Mouse (Mus musculus) MEL (cell line): Measurements from ENCODE around the gene Adipor2. TPM values are rescaled to one million over a fixed set of nuclear protein-coding genes. Genes with fewer than 3 reads are reported as not detected.

Source experiments
- DNase-seq: peaks from one replicate; pipeline ENCODE4 v3.0.0; 2011; ENCODE audit warnings: low read depth, low spot score
- H3K27ac ChIP-seq: 2 replicates; pipeline ENCODE4 v1.5.1; 2012; ENCODE audit warnings: low read depth, mild to moderate bottlenecking, control low read depth, low read length, moderate library complexity; ENCODE audit not compliant: control insufficient read depth
- H3K27me3 ChIP-seq, 2 experiments: fragments of 150-350 bp in 1 of 2; sonication (generic) in 1 of 2; 2 replicates each; pipeline ENCODE4 v1.6.1; 2012; ENCODE audit warnings: low read length in 2 of 2, mild to moderate bottlenecking in 2 of 2, improper control_type of control experiment in 1 of 2, moderate library complexity in 1 of 2; ENCODE audit not compliant: insufficient read depth in 2 of 2, control insufficient read depth in 1 of 2
- H3K36me3 ChIP-seq, 2 experiments: 2 replicates each; pipeline ENCODE4 v1.6.1; 2012 to 2014; ENCODE audit warnings: low read length in 2 of 2, improper control_type of control experiment in 1 of 2, inconsistent platforms in 1 of 2, mild to moderate bottlenecking in 1 of 2; ENCODE audit not compliant: insufficient read depth in 2 of 2, control insufficient read depth in 1 of 2
- H3K4me1 ChIP-seq, 2 experiments: fragments of 150-350 bp in 1 of 2; sonication (generic) in 1 of 2; 2 replicates each; pipeline ENCODE4 v1.6.1; 2012; ENCODE audit warnings: low read length in 2 of 2, improper control_type of control experiment in 1 of 2, mild to moderate bottlenecking in 1 of 2; ENCODE audit not compliant: insufficient read depth in 2 of 2, control insufficient read depth in 1 of 2
- H3K4me3 ChIP-seq, 2 experiments: fragments of 150-350 bp in 1 of 2; sonication (generic) in 1 of 2; 2 replicates each; pipeline ENCODE4 v1.5.1; 2012; ENCODE audit warnings: low read depth in 2 of 2, low read length in 2 of 2, mild to moderate bottlenecking in 2 of 2, moderate library complexity in 2 of 2, control low read depth in 1 of 2, improper control_type of control experiment in 1 of 2; ENCODE audit not compliant: control insufficient read depth in 1 of 2, insufficient read depth in 1 of 2
- H3K79me2 ChIP-seq: 2 replicates; pipeline ENCODE4 v1.6.1; 2012; ENCODE audit warnings: mild to moderate bottlenecking, low read length, moderate library complexity; ENCODE audit not compliant: control insufficient read depth, poor library complexity, insufficient read depth
- H3K9ac ChIP-seq: 2 replicates; pipeline ENCODE4 v1.6.1; 2012; ENCODE audit warnings: low read depth, mild to moderate bottlenecking, control low read depth, low read length, moderate library complexity; ENCODE audit not compliant: control insufficient read depth, poor library complexity, severe bottlenecking
- H3K9me3 ChIP-seq: fragments of 150-350 bp; sonication (generic); replicated peaks from 2 replicates; pipeline ENCODE4 v1.6.1; 2012; ENCODE audit warnings: mild to moderate bottlenecking, low read length, improper control_type of control experiment, moderate library complexity; ENCODE audit not compliant: insufficient read depth
- BHLHE40 ChIP-seq: IDR thresholded peaks from 2 replicates; pipeline ENCODE4 v1.6.1; 2012; ENCODE audit warnings: low read depth, mild to moderate bottlenecking, inconsistent platforms, low read length, improper control_type of control experiment, borderline replicate concordance
- CHD2 ChIP-seq: IDR thresholded peaks from 2 replicates; pipeline ENCODE4 v1.6.1; 2011; ENCODE audit warnings: low read length, improper control_type of control experiment
- CTCF ChIP-seq, 3 experiments: IDR thresholded peaks in 2 of 3; conservative IDR thresholded peaks in 1 of 3; 2 replicates each; pipeline ENCODE4 v1.5.1; 2011 to 2012; ENCODE audit warnings: low read length in 3 of 3, low read depth in 2 of 3, mild to moderate bottlenecking in 2 of 3, improper control_type of control experiment in 1 of 3, inconsistent platforms in 1 of 3, mixed read lengths in 1 of 3, moderate library complexity in 1 of 3; ENCODE audit not compliant: control insufficient read depth in 1 of 3, insufficient read depth in 1 of 3, poor library complexity in 1 of 3, severe bottlenecking in 1 of 3
- ELF1 ChIP-seq: IDR thresholded peaks from 2 replicates; pipeline ENCODE4 v1.6.1; 2014; ENCODE audit warnings: low read depth, mild to moderate bottlenecking, inconsistent platforms, low read length, improper control_type of control experiment, moderate library complexity
- ETS1 ChIP-seq: IDR thresholded peaks from 2 replicates; pipeline ENCODE4 v1.6.1; 2012; ENCODE audit warnings: low read depth, mild to moderate bottlenecking, inconsistent platforms, low read length, improper control_type of control experiment, moderate library complexity
- GABPA ChIP-seq: IDR thresholded peaks from 2 replicates; pipeline ENCODE4 v1.6.1; 2012; ENCODE audit warnings: low read depth, mild to moderate bottlenecking, inconsistent platforms, low read length, improper control_type of control experiment, moderate library complexity
- GATA1 ChIP-seq: IDR thresholded peaks from 2 replicates; pipeline ENCODE4 v1.6.1; 2011; ENCODE audit warnings: low read depth, low read length, improper control_type of control experiment
- HCFC1 ChIP-seq: IDR thresholded peaks from 2 replicates; pipeline ENCODE4 v1.6.1; 2012; ENCODE audit warnings: low read depth, mild to moderate bottlenecking, inconsistent platforms, low read length, improper control_type of control experiment, moderate library complexity
- KAT2A ChIP-seq: conservative IDR thresholded peaks from 2 replicates; pipeline ENCODE4 v1.6.1; 2012; ENCODE audit warnings: low read depth, low read length, improper control_type of control experiment, inconsistent platforms
- MAZ ChIP-seq: IDR thresholded peaks from 2 replicates; pipeline ENCODE4 v1.6.1; 2012; ENCODE audit warnings: low read depth, mild to moderate bottlenecking, inconsistent platforms, low read length, improper control_type of control experiment
- MEF2A ChIP-seq: IDR thresholded peaks from 2 replicates; pipeline ENCODE4 v1.6.1; 2014; ENCODE audit warnings: low read depth, mild to moderate bottlenecking, inconsistent platforms, low read length, improper control_type of control experiment; ENCODE audit not compliant: poor library complexity, insufficient replicate concordance, severe bottlenecking; ENCODE audit errors: extremely low read depth
- MYB ChIP-seq: IDR thresholded peaks from 2 replicates; pipeline ENCODE4 v1.6.1; 2011; ENCODE audit warnings: mild to moderate bottlenecking, low read depth, low read length, improper control_type of control experiment
- NRF1 ChIP-seq: IDR thresholded peaks from 2 replicates; pipeline ENCODE4 v1.6.1; 2014; ENCODE audit warnings: low read depth, mild to moderate bottlenecking, inconsistent platforms, low read length, improper control_type of control experiment, moderate library complexity; ENCODE audit not compliant: poor library complexity, insufficient read depth, severe bottlenecking
- POLR2A ChIP-seq, 2 experiments: IDR thresholded peaks; 2 replicates each; pipeline ENCODE4 v1.6.1; 2011 to 2012; ENCODE audit warnings: low read length in 2 of 2, mild to moderate bottlenecking in 2 of 2, control low read depth in 1 of 2, improper control_type of control experiment in 1 of 2, low read depth in 1 of 2, moderate library complexity in 1 of 2; ENCODE audit not compliant: control insufficient read depth in 1 of 2, insufficient read depth in 1 of 2, poor library complexity in 1 of 2
- POLR2AphosphoS5 ChIP-seq: IDR thresholded peaks from 2 replicates; pipeline ENCODE4 v1.6.1; 2012; ENCODE audit warnings: low read depth, borderline replicate concordance, mild to moderate bottlenecking, inconsistent platforms, low read length, moderate library complexity, mixed read lengths
- RAD21 ChIP-seq: IDR thresholded peaks from 2 replicates; pipeline ENCODE4 v1.6.1; 2011; ENCODE audit warnings: mild to moderate bottlenecking, low read depth, low read length, improper control_type of control experiment
- RCOR1 ChIP-seq: IDR thresholded peaks from 2 replicates; pipeline ENCODE4 v1.6.1; 2012; ENCODE audit warnings: low read depth, mild to moderate bottlenecking, inconsistent platforms, low read length, improper control_type of control experiment
- TAL1 ChIP-seq: IDR thresholded peaks from 2 replicates; pipeline ENCODE4 v1.6.1; 2012; ENCODE audit warnings: mild to moderate bottlenecking, inconsistent platforms, low read length, moderate library complexity, mixed read lengths
- TCF12 ChIP-seq: IDR thresholded peaks from 2 replicates; pipeline ENCODE4 v1.6.1; 2014; ENCODE audit warnings: low read depth, mild to moderate bottlenecking, inconsistent platforms, low read length, improper control_type of control experiment, moderate library complexity
- UBTF ChIP-seq: IDR thresholded peaks from 2 replicates; pipeline ENCODE4 v1.6.1; 2012; ENCODE audit warnings: low read depth, mild to moderate bottlenecking, inconsistent platforms, low read length, improper control_type of control experiment, moderate library complexity, borderline replicate concordance; ENCODE audit not compliant: insufficient read depth
- ZC3H11A ChIP-seq: IDR thresholded peaks from 2 replicates; pipeline ENCODE4 v1.6.1; 2012; ENCODE audit warnings: low read depth, mild to moderate bottlenecking, inconsistent platforms, low read length, improper control_type of control experiment
- ZKSCAN1 ChIP-seq: IDR thresholded peaks from 2 replicates; pipeline ENCODE4 v1.6.1; 2012; ENCODE audit warnings: low read depth, mild to moderate bottlenecking, inconsistent platforms, low read length, improper control_type of control experiment, moderate library complexity
- polyA plus RNA-seq, 2 experiments: library from polyadenylated mRNA; stranded (reverse) in 1 of 2; unstranded in 1 of 2; fragments of >175 nt in 1 of 2; fragments of >200 nt in 1 of 2; gene quantifications; 2 replicates each; pipeline versions ENCODE4 v1.2.1 to v1.2.4; 2012; ENCODE audit warnings: low replicate concordance in 2 of 2, low read depth in 1 of 2; ENCODE audit not compliant: insufficient read length in 2 of 2, insufficient read depth in 1 of 2, missing spikeins in 1 of 2
- total RNA-seq: library from RNA; depleted of rRNA; stranded (reverse); fragments of 300-350 nt; gene quantifications from 2 replicates; pipeline ENCODE4 v1.2.3, GENCODE M21; 2012

Gene Adipor2
- total and polyA plus RNA-seq, 3 experiments: 37.6 to 41.3 TPM; not detected in 1

GRCm38 (mm10) chr6:119352501-119352900 lies 65.0 kb downstream of the Adipor2 start:
- H3K79me2 ChIP-seq: no peaks in the 10 kb centered on the region
- TF ChIP-seq MEF2A: no peak
- TF ChIP-seq UBTF: no peak
- TF ChIP-seq BHLHE40: no peak
- TF ChIP-seq MAZ: no peak
- TF ChIP-seq RCOR1: no peak
- no peak for TF ChIP-seq TCF12
- TF ChIP-seq KAT2A: no peak
- TF ChIP-seq HCFC1: no peak
- TF ChIP-seq CHD2: no peak
- no peak for TF ChIP-seq MYB
- TF ChIP-seq POLR2AphosphoS5: no peak
- TF ChIP-seq ZC3H11A: no peak
- TF ChIP-seq GATA1: no peak
- no peak for TF ChIP-seq TAL1
- peaks cover 0 to 4% of the 10 kb centered on the region in 2 experiments; a peak in 2 of 4 replicates for H3K36me3 ChIP-seq
- H3K4me3 ChIP-seq: no peak overlapping the region
- no peaks in the 10 kb centered on the region for H3K9me3 ChIP-seq
- no peaks in the 10 kb centered on the region for H3K27me3 ChIP-seq
- no peak overlapping the region for H3K9ac ChIP-seq
- H3K4me1 ChIP-seq: no peaks in the 10 kb centered on the region
- DNase-seq: no peak
- no peak overlapping the region for H3K27ac ChIP-seq

- Histone ChIP-seq H3K27me3 (no peaks in the 10 kb centered on the region), H3K9ac (no peak overlapping the region), H3K27ac (no peak overlapping the region), H3K4me1 (no peaks in the 10 kb centered on the region), H3K36me3 (peaks cover 0 to 2% of the 10 kb centered on the region in 2 experiments; a peak in 1 of 4 replicates), H3K9me3 (no peaks in the 10 kb centered on the region), H3K79me2 (no peaks in the 10 kb centered on the region), H3K4me3 (no peak overlapping the region)
- TF ChIP-seq ETS1 (no peak), MEF2A (no peak), POLR2AphosphoS5 (no peak), GABPA (no peak), ZKSCAN1 (no peak), MAZ (no peak), POLR2A (IDR thresholded peaks at IDR 0.05; ENCODE audit: control insufficient read depth in 1 of 2, insufficient read depth in 1 of 2, low read depth in 1 of 2, low read length in 2 of 2, poor library complexity in 1 of 2) (no peak), ELF1 (no peak), NRF1 (no peak), BHLHE40 (no peak), RAD21 (no peak), CTCF (IDR thresholded peaks at IDR 0.05 in 2 of 3, conservative IDR thresholded peaks at IDR 0.05 in 1 of 3; ENCODE audit: control insufficient read depth in 1 of 3, insufficient read depth in 1 of 3, low read depth in 2 of 3, low read length in 3 of 3, poor library complexity in 1 of 3, severe bottlenecking in 1 of 3) (no peak)
- no peak for DNase-seq
These were observed 65.8 kb downstream of the Adipor2 start for GRCm38 (mm10) chr6:119351656-119352055.
